Mouse (Mus musculus): ENCODE measurements at regions not wholly inside any gene's neighbourhood (a gene's known extent, or its start where the extent isn't known, plus 50 kb on each side); places are given as distances from the start of the nearest gene placed in this dataset.

DNA sequence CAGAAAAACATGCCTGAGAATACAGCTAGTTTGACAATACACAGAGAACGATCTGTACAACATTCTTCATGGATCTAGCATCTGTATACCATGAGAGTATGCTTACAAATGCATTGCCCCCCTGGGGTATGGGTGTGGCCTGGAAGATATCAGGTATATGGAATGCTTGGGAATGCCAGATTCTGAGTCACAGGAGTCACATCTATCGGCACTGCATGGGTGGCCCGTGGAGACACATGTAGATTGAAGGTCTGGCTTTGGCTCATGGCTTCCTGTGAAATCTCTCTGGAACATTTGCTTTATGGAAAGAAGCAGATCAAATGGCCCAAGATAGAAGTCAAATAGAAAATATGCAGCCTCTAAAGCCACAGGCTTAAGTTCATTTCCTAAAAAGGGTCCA is 59.6 kb downstream of the Kcne4 start:
- WGBS = 96% methylated on average over 3 of the region's 3 CpGs
- Histone ChIP-seq H3K9ac (replicated peaks; ENCODE audit: low read length) (no peak overlapping the region), H3K27ac (no peak overlapping the region), H3K27me3 (ENCODE audit: insufficient read depth, low read length) (no peaks in the 10 kb centered on the region), H3K4me1 (ENCODE audit: insufficient read depth, low read length) (no peaks in the 10 kb centered on the region), H3K36me3 (ENCODE audit: insufficient read depth, low read length) (no peaks in the 10 kb centered on the region), H3K9me3 (ENCODE audit: low read length) (no peaks in the 10 kb centered on the region), H3K4me3 (ENCODE audit: low read length) (no peak overlapping the region), H3K4me2 (ENCODE audit: low read depth, low read length) (no peak overlapping the region)
- ATAC-seq = no peak
- no peak for DNase-seq (ENCODE audit: low spot score)
- TF ChIP-seq CTCF (IDR thresholded peaks at IDR 0.05; ENCODE audit: low read depth) = no peak

DNA sequence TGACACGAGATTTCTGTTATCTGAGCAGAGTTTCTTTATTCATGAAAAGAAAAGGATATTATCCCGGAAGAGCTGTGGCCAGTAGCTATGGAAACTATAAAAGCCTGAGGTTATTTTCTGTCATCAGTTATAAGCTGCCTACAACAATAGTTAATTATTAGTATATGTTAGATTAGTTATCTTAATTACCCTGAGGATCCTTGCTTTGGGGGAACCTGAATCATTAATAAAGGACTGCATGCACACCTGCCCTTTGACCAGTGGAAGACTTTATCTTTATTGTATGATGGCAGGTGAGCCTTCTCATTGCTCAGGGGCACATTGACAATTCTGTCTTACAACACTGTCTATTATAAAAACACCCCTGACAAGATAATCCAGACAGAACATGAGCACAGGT is 62.7 kb downstream of the Kcne4 start:
- no peaks in the 10 kb centered on the region for H3K4me1 ChIP-seq (ENCODE audit: insufficient read depth, low read length)

DNA sequence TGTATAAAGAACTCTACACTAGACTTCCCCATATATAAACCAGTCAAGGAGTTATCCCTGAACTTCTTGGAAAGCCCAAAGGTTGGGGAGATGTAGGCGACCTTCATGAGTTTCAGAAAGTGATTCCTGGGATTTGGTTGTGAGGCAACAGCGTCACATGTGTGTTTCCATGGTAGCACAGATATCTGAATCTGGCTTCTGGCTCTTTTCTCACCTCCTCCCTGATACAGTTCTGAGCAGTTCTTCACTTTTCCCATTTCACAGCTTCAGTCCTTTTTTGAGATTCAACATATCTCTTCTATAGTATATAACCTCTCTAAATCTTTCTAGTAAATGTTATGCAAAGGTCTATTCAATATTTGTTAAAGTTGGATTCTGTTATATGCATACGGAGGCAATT is 65.9 kb downstream of the Kcne4 start:
- no peak overlapping the region for H3K4me3 ChIP-seq (ENCODE audit: low read length)
- no peak for ATAC-seq
- WGBS = 76% methylated on average over 3 of the region's 3 CpGs
- no peaks in the 10 kb centered on the region for H3K36me3 ChIP-seq (ENCODE audit: insufficient read depth, low read length)
- no peak overlapping the region for H3K4me2 ChIP-seq (ENCODE audit: low read depth, low read length)
- H3K9ac ChIP-seq (replicated peaks; ENCODE audit: low read length) = no peak overlapping the region
- no peaks in the 10 kb centered on the region for H3K27me3 ChIP-seq (ENCODE audit: insufficient read depth, low read length)
- no peak for DNase-seq (ENCODE audit: low spot score)
- H3K27ac ChIP-seq = no peak overlapping the region
- H3K4me1 ChIP-seq (ENCODE audit: insufficient read depth, low read length) = no peaks in the 10 kb centered on the region
- TF ChIP-seq CTCF (IDR thresholded peaks at IDR 0.05; ENCODE audit: low read depth) = no peak
- no peaks in the 10 kb centered on the region for H3K9me3 ChIP-seq (ENCODE audit: low read length)

More for the DNA sequence above, 62.7 kb downstream of the Kcne4 start:
- H3K27me3 ChIP-seq (ENCODE audit: insufficient read depth, low read length) = no peaks in the 10 kb centered on the region
- H3K9me3 ChIP-seq (ENCODE audit: low read length) = no peaks in the 10 kb centered on the region
- H3K4me2 ChIP-seq (ENCODE audit: low read depth, low read length) = no peak overlapping the region
- 47% methylated on average over 2 of the region's 2 CpGs for WGBS
- ATAC-seq = no peak
- H3K9ac ChIP-seq (replicated peaks; ENCODE audit: low read length) = no peak overlapping the region
- H3K4me3 ChIP-seq (ENCODE audit: low read length) = no peak overlapping the region
- no peak overlapping the region for H3K27ac ChIP-seq
- DNase-seq (ENCODE audit: low spot score) = no peak
- no peak for TF ChIP-seq CTCF (IDR thresholded peaks at IDR 0.05; ENCODE audit: low read depth)
- H3K36me3 ChIP-seq (ENCODE audit: insufficient read depth, low read length) = no peaks in the 10 kb centered on the region

DNA sequence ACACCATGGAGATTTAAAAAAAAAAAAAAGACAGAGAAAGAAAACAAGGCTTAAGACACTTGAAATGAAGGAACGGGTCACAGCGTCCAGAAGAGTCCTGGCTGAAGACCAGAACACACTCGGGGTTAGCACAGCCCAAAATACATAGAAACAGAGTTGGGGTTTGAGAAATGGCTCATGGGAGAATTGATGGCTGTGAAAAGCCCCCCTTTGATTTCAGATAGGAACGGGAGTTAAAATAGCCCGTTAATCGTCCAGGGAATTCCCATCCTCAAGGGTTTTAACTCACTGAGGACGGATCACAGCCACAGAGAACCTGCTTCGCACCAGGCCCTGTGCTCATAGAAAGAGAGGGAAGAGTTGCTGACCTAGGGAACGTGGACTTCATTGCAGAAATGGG is 72.7 kb downstream of the Kcne4 start:
- DNase-seq (ENCODE audit: low spot score) (no peak), ATAC-seq (no peak)
- no peaks in the 10 kb centered on the region for H3K4me1 ChIP-seq (ENCODE audit: insufficient read depth, low read length)
- H3K4me2 ChIP-seq (ENCODE audit: low read depth, low read length) = no peak overlapping the region
- no peaks in the 10 kb centered on the region for H3K36me3 ChIP-seq (ENCODE audit: insufficient read depth, low read length)
- H3K27ac ChIP-seq = no peak overlapping the region
- WGBS = 85% methylated on average over 9 of the region's 9 CpGs
- H3K9ac ChIP-seq (replicated peaks; ENCODE audit: low read length) = no peak overlapping the region
- no peak overlapping the region for H3K4me3 ChIP-seq (ENCODE audit: low read length)
- TF ChIP-seq CTCF (IDR thresholded peaks at IDR 0.05; ENCODE audit: low read depth) = no peak
- no peaks in the 10 kb centered on the region for H3K9me3 ChIP-seq (ENCODE audit: low read length)
- no peaks in the 10 kb centered on the region for H3K27me3 ChIP-seq (ENCODE audit: insufficient read depth, low read length)

DNA sequence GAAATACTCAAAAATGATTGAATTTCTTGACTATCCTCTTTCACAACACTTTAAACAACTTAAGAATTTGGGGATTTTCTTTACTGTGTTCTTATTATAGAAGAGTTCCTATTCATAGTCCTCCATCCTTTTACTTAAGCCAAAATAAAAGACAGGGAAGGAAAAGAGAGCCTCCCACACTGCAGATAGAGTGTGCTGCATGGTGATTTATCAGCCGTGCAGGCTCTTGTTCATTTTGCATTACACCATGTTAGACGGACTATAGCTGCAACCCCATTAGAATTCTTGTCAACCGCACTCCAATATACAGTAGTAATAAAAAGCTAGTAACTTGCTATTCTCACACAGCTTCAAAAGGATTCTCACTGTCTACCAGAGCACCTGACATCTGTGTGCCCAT is 74.8 kb downstream of the Kcne4 start:
- Histone ChIP-seq H3K9me3 (ENCODE audit: low read length) (no peaks in the 10 kb centered on the region), H3K27me3 (ENCODE audit: insufficient read depth, low read length) (no peaks in the 10 kb centered on the region), H3K4me1 (ENCODE audit: insufficient read depth, low read length) (no peaks in the 10 kb centered on the region), H3K9ac (replicated peaks; ENCODE audit: low read length) (no peak overlapping the region), H3K4me2 (ENCODE audit: low read depth, low read length) (no peak overlapping the region), H3K36me3 (ENCODE audit: insufficient read depth, low read length) (no peaks in the 10 kb centered on the region), H3K27ac (no peak overlapping the region), H3K4me3 (ENCODE audit: low read length) (no peak overlapping the region)
- 75% methylated on average over 3 of the region's 3 CpGs for WGBS
- no peak for DNase-seq (ENCODE audit: low spot score)
- TF ChIP-seq CTCF (IDR thresholded peaks at IDR 0.05; ENCODE audit: low read depth) = no peak
- ATAC-seq = no peak

DNA sequence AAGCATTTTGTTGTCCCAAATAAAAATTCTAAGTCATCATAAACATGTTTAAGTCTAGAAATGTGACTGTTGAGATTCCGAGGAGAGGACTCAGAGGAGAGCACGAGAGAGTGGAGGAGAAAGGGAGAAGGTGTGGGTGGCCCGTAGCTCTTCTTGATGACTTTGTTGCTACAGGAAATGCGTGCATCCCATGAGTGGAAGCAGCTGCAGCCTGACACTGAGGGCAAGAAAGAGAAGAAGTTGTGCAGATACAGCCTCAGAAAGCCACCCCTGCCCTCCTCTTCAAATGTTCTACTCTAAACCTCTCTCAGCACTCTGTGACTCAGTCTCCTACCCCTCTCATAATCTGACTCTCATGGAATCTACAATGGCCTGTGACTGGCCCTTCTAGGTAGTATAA is 77.7 kb downstream of the Kcne4 start:
- H3K4me3 ChIP-seq (ENCODE audit: low read length) = no peak overlapping the region
- no peaks in the 10 kb centered on the region for H3K36me3 ChIP-seq (ENCODE audit: insufficient read depth, low read length)
- ATAC-seq (no peak), DNase-seq (ENCODE audit: low spot score) (no peak)
- TF ChIP-seq CTCF (IDR thresholded peaks at IDR 0.05; ENCODE audit: low read depth) = no peak
- H3K4me1 ChIP-seq (ENCODE audit: insufficient read depth, low read length) = no peaks in the 10 kb centered on the region
- WGBS = 82% methylated on average over 4 of the region's 4 CpGs
- H3K27ac ChIP-seq = no peak overlapping the region
- H3K4me2 ChIP-seq (ENCODE audit: low read depth, low read length) = no peak overlapping the region
- H3K27me3 ChIP-seq (ENCODE audit: insufficient read depth, low read length) = no peaks in the 10 kb centered on the region
- no peaks in the 10 kb centered on the region for H3K9me3 ChIP-seq (ENCODE audit: low read length)
- H3K9ac ChIP-seq (replicated peaks; ENCODE audit: low read length) = no peak overlapping the region

DNA sequence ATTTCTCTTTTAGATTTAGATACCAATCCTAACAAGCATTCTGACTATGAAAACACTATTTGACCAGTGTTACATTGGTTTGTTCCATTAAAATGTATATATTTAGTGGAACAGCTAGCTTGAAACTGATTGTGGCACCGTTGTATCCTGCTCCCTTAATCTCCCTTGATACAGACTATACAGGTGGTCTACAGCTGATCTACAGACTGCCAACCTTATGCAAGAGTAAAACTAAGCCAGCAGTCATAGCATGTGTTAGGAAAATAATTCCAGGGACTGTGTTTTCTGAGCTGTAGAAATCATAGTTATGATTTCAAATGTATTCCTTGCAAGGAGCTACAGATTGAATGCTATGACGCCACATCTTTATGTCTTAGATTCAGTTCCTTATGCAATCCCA is 78.6 kb downstream of the Kcne4 start:
- no peak overlapping the region for H3K9ac ChIP-seq (replicated peaks; ENCODE audit: low read length)
- no peak overlapping the region for H3K4me2 ChIP-seq (ENCODE audit: low read depth, low read length)
- H3K27ac ChIP-seq = no peak overlapping the region
- no peaks in the 10 kb centered on the region for H3K27me3 ChIP-seq (ENCODE audit: insufficient read depth, low read length)
- no peaks in the 10 kb centered on the region for H3K4me1 ChIP-seq (ENCODE audit: insufficient read depth, low read length)
- no peak overlapping the region for H3K4me3 ChIP-seq (ENCODE audit: low read length)
- H3K36me3 ChIP-seq (ENCODE audit: insufficient read depth, low read length) = no peaks in the 10 kb centered on the region
- TF ChIP-seq CTCF (IDR thresholded peaks at IDR 0.05; ENCODE audit: low read depth) = no peak
- ATAC-seq (no peak), DNase-seq (ENCODE audit: low spot score) (no peak)
- no peaks in the 10 kb centered on the region for H3K9me3 ChIP-seq (ENCODE audit: low read length)
- 84% methylated on average over 2 of the region's 2 CpGs for WGBS

Measured in hindbrain, postnatal 0 days (tissue).